Mouse (Mus musculus) E14TG2a.4 (cell line): ENCODE data around the gene Slc4a4.

Experiments
- CTCF ChIP-seq: conservative IDR thresholded peaks from 2 replicates; pipeline ENCODE4 v1.5.1; 2014; ENCODE audit warnings: low read length
- NANOG ChIP-seq: IDR thresholded peaks from 2 replicates; pipeline ENCODE4 v1.6.1; 2014; ENCODE audit warnings: borderline replicate concordance, low read length, mixed read lengths

DNA sequence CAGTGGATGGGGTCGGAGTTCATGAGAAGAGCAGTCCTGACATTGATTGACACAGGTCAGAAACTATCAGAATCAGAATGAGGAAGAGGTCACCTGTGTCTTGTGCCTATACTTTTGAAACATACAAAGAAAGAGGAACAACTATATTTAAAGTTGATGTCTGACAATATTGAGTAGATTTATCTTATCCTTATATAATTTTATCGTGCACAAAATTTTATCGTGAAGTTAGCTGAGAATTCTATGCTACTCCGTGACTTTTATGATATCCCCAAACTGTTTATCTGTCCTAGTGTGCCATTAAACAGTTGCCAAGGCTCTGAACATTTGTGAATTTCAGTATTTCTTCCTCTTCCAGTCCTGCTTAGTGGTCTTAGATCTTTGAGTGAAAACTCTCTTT, 94.1 kb downstream of the Slc4a4 start:
- TF ChIP-seq CTCF (no peak), NANOG (no peak)
